Mouse (Mus musculus) neural tube, embryonic 13.5 days (tissue): ENCODE measurements around the gene Gfi1. TPM values are rescaled to one million over a fixed set of nuclear protein-coding genes. Genes with fewer than 3 reads are reported as not detected.

Source experiments
- ATAC-seq: fragments of 200-750 bp; cut with Nextera tagmentation; 2 replicates; pipeline ENCODE4 v1.8.0; 2017; ENCODE audit warnings: low read depth, mild to moderate bottlenecking, moderate TSS enrichment, moderate library complexity
- H3K27ac ChIP-seq: fragments of 300-500 bp; sonication (generic); replicated peaks from 2 replicates; pipeline ENCODE4 v1.5.1; 2015; ENCODE audit warnings: moderate library complexity, mild to moderate bottlenecking, inconsistent platforms
- H3K27me3 ChIP-seq: fragments of 300-500 bp; sonication (generic); 2 replicates; pipeline ENCODE4 v1.6.1; 2015; ENCODE audit warnings: mild to moderate bottlenecking, inconsistent platforms
- H3K36me3 ChIP-seq: fragments of 300-500 bp; sonication (generic); 2 replicates; pipeline ENCODE4 v1.6.1; 2015; ENCODE audit warnings: mild to moderate bottlenecking, inconsistent platforms
- H3K4me1 ChIP-seq: fragments of 300-500 bp; sonication (generic); replicated peaks from 2 replicates; pipeline ENCODE4 v1.6.1; 2015; ENCODE audit warnings: inconsistent platforms
- H3K4me2 ChIP-seq: fragments of 300-500 bp; sonication (generic); 2 replicates; pipeline ENCODE4 v1.6.1; 2015; ENCODE audit warnings: inconsistent platforms, mild to moderate bottlenecking, moderate library complexity
- H3K4me3 ChIP-seq: fragments of 300-500 bp; sonication (generic); 2 replicates; pipeline ENCODE4 v1.5.1; 2015; ENCODE audit warnings: mild to moderate bottlenecking, inconsistent platforms
- H3K9ac ChIP-seq: fragments of 300-500 bp; sonication (generic); 2 replicates; pipeline ENCODE4 v1.6.1; 2015; ENCODE audit warnings: moderate library complexity, mild to moderate bottlenecking, inconsistent platforms
- H3K9me3 ChIP-seq: fragments of 300-500 bp; sonication (generic); 2 replicates; pipeline ENCODE4 v1.6.1; 2016; ENCODE audit warnings: inconsistent platforms
- WGBS: fragments of 180-500 bp; shearing (Covaris S2); methylation state at CpG from one replicate; pipeline ENCODE4 v1.1.7; 2015; 5-methylcytosine and 5-hydroxymethylcytosine counted together
- polyA plus RNA-seq: library from polyadenylated mRNA; unstranded; fragments of >200 nt; fragmentation: Nextera tagmentation; extraction: Ambion mirVana; gene quantifications from 2 replicates; pipeline ENCODE4 v1.2.1, GENCODE M21; 2015

The Gfi1 gene
- polyA plus RNA-seq: 0.07 TPM in 1 of 2 replicates, not detected in the other

GRCm38 (mm10) chr5:107725435-107726261 lies at the start of gene Gfi1:
Gene Gfi1 (minus strand): TSS chr5:107726036.
- WGBS: under 1% methylated on average over 41 of the region's 41 CpGs
- peak within 1 kb of the TSS; percentile 23 for H3K4me3 ChIP-seq
- peak within 1 kb of the TSS; percentile 42 for H3K4me2 ChIP-seq
- H3K4me1 ChIP-seq: peaks cover 51% of the 10 kb centered on the region
- H3K36me3 ChIP-seq: no peaks in the 10 kb centered on the region
- H3K27me3 ChIP-seq: peaks cover 97% of the 10 kb centered on the region
- peak; percentile 17; the same call in 1 of the 2 replicates for ATAC-seq
- no peak within 1 kb of the TSS for H3K9ac ChIP-seq
- H3K27ac ChIP-seq: no peak within 1 kb of the TSS
- H3K9me3 ChIP-seq: no peaks in the 10 kb centered on the region

GRCm38 (mm10) chr5:107772049-107772448 lies 46.2 kb upstream of the Gfi1 start:
- no peaks in the 10 kb centered on the region for H3K27me3 ChIP-seq
- no peak overlapping the region for H3K4me2 ChIP-seq
- no peak overlapping the region for H3K9ac ChIP-seq
- no peak overlapping the region for H3K4me3 ChIP-seq
- no peaks in the 10 kb centered on the region for H3K4me1 ChIP-seq
- WGBS: 90% methylated on average over 5 of the region's 5 CpGs
- peaks cover 5% of the 10 kb centered on the region; the same call in 1 of the 2 replicates for H3K9me3 ChIP-seq
- H3K27ac ChIP-seq: no peak overlapping the region
- ATAC-seq: no peak
- peaks cover 9% of the 10 kb centered on the region; the same call in 1 of the 2 replicates for H3K36me3 ChIP-seq

GRCm38 (mm10) chr5:107768224-107768623 lies 42.4 kb upstream of the Gfi1 start:
- ATAC-seq: no peak
- Histone ChIP-seq H3K4me3 (no peak overlapping the region), H3K4me2 (no peak overlapping the region), H3K9ac (no peak overlapping the region), H3K4me1 (no peaks in the 10 kb centered on the region), H3K27me3 (no peaks in the 10 kb centered on the region), H3K9me3 (peaks cover 5% of the 10 kb centered on the region; the same call in 1 of the 2 replicates), H3K27ac (no peak overlapping the region), H3K36me3 (peaks cover 9% of the 10 kb centered on the region; the same call in 1 of the 2 replicates)
- 89% methylated on average over 1 of the region's 1 CpGs for WGBS

GRCm38 (mm10) chr5:107765946-107766345 lies 40.1 kb upstream of the Gfi1 start:
- Histone ChIP-seq H3K4me3 (no peak overlapping the region), H3K36me3 (peaks cover 9% of the 10 kb centered on the region; the same call in 1 of the 2 replicates), H3K9ac (no peak overlapping the region), H3K27ac (no peak overlapping the region), H3K4me2 (no peak overlapping the region), H3K9me3 (peaks cover 5% of the 10 kb centered on the region; the same call in 1 of the 2 replicates), H3K4me1 (no peaks in the 10 kb centered on the region), H3K27me3 (no peaks in the 10 kb centered on the region)
- no peak for ATAC-seq
- 96% methylated on average over 4 of the region's 4 CpGs for WGBS

- no peak overlapping the region for H3K9ac ChIP-seq
- no peak overlapping the region for H3K27ac ChIP-seq
- no peak overlapping the region for H3K4me2 ChIP-seq
- no peaks in the 10 kb centered on the region for H3K4me1 ChIP-seq
- no peak for ATAC-seq
- H3K4me3 ChIP-seq: no peak overlapping the region
- no peaks in the 10 kb centered on the region for H3K27me3 ChIP-seq
- peaks cover 9% of the 10 kb centered on the region; the same call in 1 of the 2 replicates for H3K36me3 ChIP-seq
- peaks cover 5% of the 10 kb centered on the region; the same call in 1 of the 2 replicates for H3K9me3 ChIP-seq
- 75% methylated on average over 1 of the region's 1 CpGs for WGBS
Observed at GRCm38 (mm10) chr5:107764486-107764885, 38.6 kb upstream of the Gfi1 start.

- no peak overlapping the region for H3K4me2 ChIP-seq
- no peaks in the 10 kb centered on the region for H3K4me1 ChIP-seq
- no peak overlapping the region for H3K27ac ChIP-seq
- H3K9me3 ChIP-seq: peaks cover 5% of the 10 kb centered on the region; the same call in 1 of the 2 replicates
- H3K4me3 ChIP-seq: no peak overlapping the region
- H3K36me3 ChIP-seq: peaks cover 12% of the 10 kb centered on the region; the same call in 1 of the 2 replicates
- H3K27me3 ChIP-seq: no peaks in the 10 kb centered on the region
- no peak overlapping the region for H3K9ac ChIP-seq
- no peak for ATAC-seq
Observed at GRCm38 (mm10) chr5:107763674-107764073, 37.8 kb upstream of the Gfi1 start.

GRCm38 (mm10) chr5:107759121-107759520 lies 33.3 kb upstream of the Gfi1 start:
- Histone ChIP-seq H3K9me3 (no peaks in the 10 kb centered on the region), H3K4me2 (no peak overlapping the region), H3K4me3 (no peak overlapping the region), H3K27me3 (no peaks in the 10 kb centered on the region), H3K36me3 (peaks cover 10% of the 10 kb centered on the region), H3K27ac (no peak overlapping the region), H3K4me1 (no peaks in the 10 kb centered on the region), H3K9ac (no peak overlapping the region)
- WGBS: 82% methylated on average over 5 of the region's 5 CpGs
- no peak for ATAC-seq

- Histone ChIP-seq H3K27me3 (no peaks in the 10 kb centered on the region), H3K27ac (no peak overlapping the region), H3K4me3 (no peak overlapping the region), H3K4me2 (no peak overlapping the region), H3K4me1 (no peaks in the 10 kb centered on the region), H3K9ac (no peak overlapping the region), H3K36me3 (peaks cover 10% of the 10 kb centered on the region), H3K9me3 (no peaks in the 10 kb centered on the region)
- ATAC-seq: no peak
- WGBS: 69% methylated on average over 2 of the region's 2 CpGs
Observed at GRCm38 (mm10) chr5:107756072-107756471, 30.2 kb upstream of the Gfi1 start.

GRCm38 (mm10) chr5:107754740-107755139 lies 28.9 kb upstream of the Gfi1 start:
- H3K36me3 ChIP-seq: peaks cover 10% of the 10 kb centered on the region
- ATAC-seq: no peak
- no peaks in the 10 kb centered on the region for H3K9me3 ChIP-seq
- no peak overlapping the region for H3K4me3 ChIP-seq
- H3K27me3 ChIP-seq: no peaks in the 10 kb centered on the region
- no peak overlapping the region for H3K9ac ChIP-seq
- no peaks in the 10 kb centered on the region for H3K4me1 ChIP-seq
- 90% methylated on average over 1 of the region's 1 CpGs for WGBS
- H3K27ac ChIP-seq: no peak overlapping the region
- no peak overlapping the region for H3K4me2 ChIP-seq

- no peak for ATAC-seq
- no peaks in the 10 kb centered on the region for H3K4me1 ChIP-seq
- peaks cover 6% of the 10 kb centered on the region for H3K36me3 ChIP-seq
- no peak overlapping the region for H3K27ac ChIP-seq
- no peak overlapping the region for H3K9ac ChIP-seq
- 94% methylated on average over 7 of the region's 7 CpGs for WGBS
- H3K4me2 ChIP-seq: no peak overlapping the region
- no peaks in the 10 kb centered on the region for H3K27me3 ChIP-seq
- H3K9me3 ChIP-seq: no peaks in the 10 kb centered on the region
- H3K4me3 ChIP-seq: no peak overlapping the region
Observed at GRCm38 (mm10) chr5:107753656-107754055, 27.8 kb upstream of the Gfi1 start.

GRCm38 (mm10) chr5:107749229-107749916 lies 23.5 kb upstream of the Gfi1 start:
- H3K27me3 ChIP-seq: no peaks in the 10 kb centered on the region
- ATAC-seq: no peak
- no peaks in the 10 kb centered on the region for H3K4me1 ChIP-seq
- no peaks in the 10 kb centered on the region for H3K9me3 ChIP-seq
- no peak overlapping the region for H3K4me3 ChIP-seq
- 67% methylated on average over 9 of the region's 9 CpGs for WGBS
- H3K4me2 ChIP-seq: no peak overlapping the region
- no peaks in the 10 kb centered on the region for H3K36me3 ChIP-seq
- no peak overlapping the region for H3K9ac ChIP-seq
- H3K27ac ChIP-seq: no peak overlapping the region; the same call in 1 of the 2 replicates

GRCm38 (mm10) chr5:107739023-107739422 lies 13.2 kb upstream of the Gfi1 start:
- no peak for ATAC-seq
- H3K36me3 ChIP-seq: no peaks in the 10 kb centered on the region
- H3K9me3 ChIP-seq: no peaks in the 10 kb centered on the region
- H3K4me1 ChIP-seq: no peaks in the 10 kb centered on the region
- H3K4me3 ChIP-seq: no peak overlapping the region
- WGBS: 96% methylated on average over 5 of the region's 5 CpGs
- no peak overlapping the region for H3K4me2 ChIP-seq
- H3K27ac ChIP-seq: no peak overlapping the region
- H3K9ac ChIP-seq: no peak overlapping the region
- 0 out of 2 replicates have a peak, but pooled peaks cover 6% of the 10 kb centered on the region for H3K27me3 ChIP-seq
